Mouse (Mus musculus) myocyte (in vitro differentiated cells): Measurements from ENCODE around the gene Spata31d1a.

ENCODE experiments used
- E2F4 ChIP-seq: IDR thresholded peaks from one replicate; pipeline ENCODE4 v1.6.1; 2011; ENCODE audit warnings: mild to moderate bottlenecking, control low read depth, moderate library complexity; ENCODE audit not compliant: insufficient read depth
- MYOG ChIP-seq, 3 experiments: IDR thresholded peaks; one replicate each; pipeline ENCODE4 v1.6.1; 2011; ENCODE audit warnings: control low read depth in 2 of 3, low read depth in 2 of 3, mild to moderate bottlenecking in 2 of 3; ENCODE audit not compliant: insufficient read length in 2 of 3, control insufficient read depth in 1 of 3, insufficient read depth in 1 of 3
- POLR2A ChIP-seq: IDR thresholded peaks from one replicate; pipeline ENCODE4 v1.6.1; 2011; ENCODE audit warnings: low read depth, mild to moderate bottlenecking, control low read depth, moderate library complexity; ENCODE audit not compliant: insufficient read length

GRCm38 (mm10) chr13:59674761-59675150 is 35.4 kb downstream of the Spata31d1a start:
- TF ChIP-seq POLR2A (no peak), E2F4 (no peak), MYOG (IDR thresholded peaks at IDR 0.05; ENCODE audit: control insufficient read depth in 1 of 3, insufficient read depth in 1 of 3, insufficient read length in 2 of 3, low read depth in 2 of 3) (no peak)
